ENCODE assay signal across 32 mouse cellular contexts in genomic region chr7:135553550-135553949, GRCm38 (mm10). TPM values are rescaled to one million over a fixed set of nuclear protein-coding genes. Genes with fewer than 3 reads are reported as not detected.
DNase-seq lines count a peak whose midpoint lies in the region; ATAC-seq and TF ChIP-seq lines count a peak whose summit lies in the region.
"Had no signal": no experiment of that assay in that cellular context is flagged by ENCODE, and none has a peak within 500 bp of the region (broad histone marks: within the 10 kb centered on the region; RNA-seq: fewer than 3 reads in every experiment).

No protein-coding gene starts in this region.

- no peak overlapping the region for H3K9ac ChIP-seq in CH12.LX (ENCODE audit: insufficient read depth, low read depth)
- H3K9ac ChIP-seq: forebrain, embryonic 13.5 days; heart, embryonic 12.5 days; heart, embryonic 15.5 days; hindbrain, embryonic 14.5 days had no signal

- no peak for TF ChIP-seq RAD21 in CH12.LX (IDR thresholded peaks at IDR 0.05; ENCODE audit: low read depth, low read length)

- no peaks in the 10 kb centered on the region for H3K36me3 ChIP-seq in CH12.LX (replicated peaks in 1 of 2; ENCODE audit: control insufficient read depth in 1 of 2, insufficient read depth in 1 of 2, low read length in 1 of 2)
- H3K36me3 ChIP-seq: forebrain, embryonic 10.5 days; heart, embryonic 12.5 days; heart, embryonic 15.5 days had no signal

- ATAC-seq in megakaryocyte, adult 5-6 weeks (ENCODE audit: poor library complexity, severe bottlenecking), result peak; percentile 30
- 0 out of 2 replicates have a peak, but pooled peaks have one; percentile 25 for ATAC-seq in monocyte, adult 5-6 weeks (replicated peaks; ENCODE audit: insufficient number of reproducible peaks, low FRiP score, low TSS enrichment, poor library complexity, severe bottlenecking)
- ATAC-seq: forebrain, embryonic 13.5 days; forebrain, embryonic 16.5 days; hindbrain, postnatal 0 days; inflammation-experienced regulatory T-cells, adult 6 months; intestine, embryonic 16.5 days had no signal

- no peaks in the 10 kb centered on the region for H3K79me2 ChIP-seq in CH12.LX (replicated peaks; ENCODE audit: control insufficient read depth, extremely low read depth, insufficient read depth, poor library complexity, severe bottlenecking)

- no peak overlapping the region for H3K4me2 ChIP-seq in CH12.LX (ENCODE audit: insufficient read depth, low read depth, poor library complexity, severe bottlenecking)
- H3K4me2 ChIP-seq: forebrain, embryonic 13.5 days; heart, embryonic 12.5 days; heart, embryonic 15.5 days; hindbrain, embryonic 14.5 days had no signal

- TF ChIP-seq CTCF in CH12.LX (conservative IDR thresholded peaks at IDR 0.05 in 1 of 2, IDR thresholded peaks at IDR 0.05 in 1 of 2; ENCODE audit: low read depth in 2 of 2, low read length in 2 of 2), result no peak

- H3K27me3 ChIP-seq in CH12.LX (replicated peaks), result no peaks in the 10 kb centered on the region
- H3K27me3 ChIP-seq: forebrain, embryonic 13.5 days; heart, embryonic 15.5 days had no signal

- H3K4me3 ChIP-seq in CH12.LX (replicated peaks in 1 of 3; ENCODE audit: low read depth in 2 of 3, low read length in 2 of 3, poor library complexity in 1 of 3), result no peak overlapping the region
- H3K4me3 ChIP-seq: forebrain, embryonic 10.5 days; forebrain, embryonic 13.5 days; heart, embryonic 12.5 days; heart, embryonic 15.5 days had no signal

- in situ Hi-C loops in CH12.LX (cut with MboI; ENCODE audit: low pct_ligation_motif_present, low pct_unique_long_range_greater_than_20kb, low sequenced_read_pairs), result no loop called here

- DNase-seq in CH12.LX (ENCODE audit: extremely low read depth) (peak; percentile 5), R1 (ENCODE audit: low read depth, low spot score) (peak; percentile 18)
- no peak for DNase-seq in spleen, adult 12 weeks (ENCODE audit: low spot score)
- DNase-seq in heart, postnatal 25 days (ENCODE audit: low spot score), result no peak
- no peak for DNase-seq in urinary bladder, adult 2 months (ENCODE audit: low spot score)
- DNase-seq: adrenal gland, adult 2 months; adrenal gland, postnatal 14 days; cerebellum, adult 11-12 months; cerebellum, adult 8-10 months; cerebellum, postnatal 10 days; cerebellum, postnatal 36 days; gastrocnemius, postnatal 14 days; heart, adult 18-20 months; heart, postnatal 10 days; heart, postnatal 4 days had no signal

- dilution Hi-C loops in CH12.LX (cut with MboI; ENCODE audit: extremely low pct_ligation_motif_present, extremely low pct_unique_long_range_greater_than_20kb, low sequenced_read_pairs), result no loop called here

- H3K27ac ChIP-seq in CH12.LX (ENCODE audit: insufficient read depth, low read depth), result no peak overlapping the region
- H3K27ac ChIP-seq: forebrain, embryonic 10.5 days; forebrain, embryonic 13.5 days; heart, embryonic 15.5 days; hindbrain, embryonic 14.5 days; hindbrain, postnatal 0 days had no signal

- H3K4me1 ChIP-seq in CH12.LX (ENCODE audit: control insufficient read depth in 1 of 2, insufficient read depth in 2 of 2), result peaks cover 14 to 57% of the 10 kb centered on the region in 2 experiments
- H3K4me1 ChIP-seq: forebrain, embryonic 10.5 days; forebrain, embryonic 13.5 days had no signal

- no peaks in the 10 kb centered on the region for H3K9me3 ChIP-seq in CH12.LX (replicated peaks; ENCODE audit: low read length)
- H3K9me3 ChIP-seq: forebrain, embryonic 10.5 days; forebrain, embryonic 13.5 days; G1E; heart, embryonic 12.5 days; heart, embryonic 15.5 days had no signal

- no peak for TF ChIP-seq POLR2A in CH12.LX (IDR thresholded peaks at IDR 0.05; ENCODE audit: low read depth, low read length)

- intact Hi-C loops in heart, postnatal 25 days (cut with DNase I), result no loop called here

- no peak for TF ChIP-seq EP300 in CH12.LX (IDR thresholded peaks at IDR 0.05; ENCODE audit: low read length)

TF ChIP-seq in CH12.LX, 34 proteins besides CTCF, POLR2A, EP300 and RAD21:
- TF ChIP-seq HCFC1 (IDR thresholded peaks at IDR 0.05; ENCODE audit: low read depth, low read length) (no peak), MYC (IDR thresholded peaks at IDR 0.05; ENCODE audit: low read depth, low read length) (no peak), RCOR1 (conservative IDR thresholded peaks at IDR 0.05; ENCODE audit: low read depth, low read length) (no peak), SIN3A (IDR thresholded peaks at IDR 0.05; ENCODE audit: low read length) (no peak), SMC3 (IDR thresholded peaks at IDR 0.05; ENCODE audit: low read depth, low read length) (no peak), USF1 (IDR thresholded peaks at IDR 0.05; ENCODE audit: low read depth, low read length) (no peak), MAX (IDR thresholded peaks at IDR 0.05; ENCODE audit: low read length) (no peak), TCF12 (IDR thresholded peaks at IDR 0.05; ENCODE audit: low read depth, low read length) (no peak), USF2 (conservative IDR thresholded peaks at IDR 0.05; ENCODE audit: low read depth, low read length) (no peak), MXI1 (IDR thresholded peaks at IDR 0.05; ENCODE audit: low read depth, low read length) (no peak), CHD1 (IDR thresholded peaks at IDR 0.05; ENCODE audit: low read depth, low read length) (no peak), ZC3H11A (IDR thresholded peaks at IDR 0.05; ENCODE audit: low read depth, low read length) (no peak), ETS1 (conservative IDR thresholded peaks at IDR 0.05; ENCODE audit: low read depth, low read length) (no peak), CHD2 (IDR thresholded peaks at IDR 0.05; ENCODE audit: low read length) (no peak)

RNA-seq across cellular contexts. Expression of gene Ptpre, which starts 16.3 kb away (rescaled TPM):
- total RNA-seq in CH12.LX (2012; rRNA removed) (5.3 and 6.9 TPM in 2 replicates), CH12.LX (2014; rRNA removed) (2.3 and 2.4 TPM in 2 replicates)
- 3.2 and 3.7 TPM in 2 replicates for polyA plus RNA-seq in CH12.LX (2012; ENCODE audit: insufficient read length, low read depth)
- 86.4 and 88.1 TPM in 2 replicates for total RNA-seq in megakaryocyte, adult 5-6 weeks (2015)
- total RNA-seq in megakaryocyte, adult 5-6 weeks (2017), result 83.6 and 93.5 TPM in 2 replicates
- 157 to 186 TPM (median 183 TPM) in 3 replicates for total RNA-seq in monocyte, adult 5-6 weeks (2017)
- 1 to 10 TPM; 3.3 to 3.5 TPM for total RNA-seq in heart, postnatal 25 days (2021)
- 6.5 and 7.4 TPM in 2 replicates for polyA plus RNA-seq in urinary bladder, adult 2 months (2012; rRNA removed)

RNA-seq across cellular contexts. Expression of gene Clrn3, which starts 25.1 kb away (rescaled TPM):
- total RNA-seq in CH12.LX (2012; rRNA removed) (not detected in 2 replicates), CH12.LX (2014; rRNA removed) (not detected in 2 replicates)
- polyA plus RNA-seq in CH12.LX (2012; ENCODE audit: insufficient read length, low read depth), result not detected in 2 replicates
- not detected in 2 replicates for total RNA-seq in megakaryocyte, adult 5-6 weeks (2015)
- total RNA-seq in megakaryocyte, adult 5-6 weeks (2017), result 0.28 TPM in 1 of 2 replicates, not detected in the other
- total RNA-seq in monocyte, adult 5-6 weeks (2017), result not detected in 3 replicates
- total RNA-seq in heart, postnatal 25 days (2021), result not detected
- polyA plus RNA-seq in urinary bladder, adult 2 months (2012; rRNA removed), result not detected in 2 replicates
- total RNA-seq: adrenal gland, adult 2 months; adrenal gland, postnatal 14 days; gastrocnemius, adult 18-20 months; gastrocnemius, postnatal 14 days; gastrocnemius, postnatal 4 days; heart, adult 18-20 months; heart, postnatal 10 days; heart, postnatal 4 days; hindbrain, postnatal 0 days had no signal
- polyA plus RNA-seq: adrenal gland, adult 2 months; embryonic facial prominence, embryonic 11.5 days; embryonic facial prominence, embryonic 14.5 days; forebrain, embryonic 10.5 days; forebrain, embryonic 13.5 days; forebrain, embryonic 16.5 days; G1E; heart, embryonic 12.5 days; heart, embryonic 15.5 days; hindbrain, embryonic 11.5 days; hindbrain, embryonic 14.5 days; hindbrain, postnatal 0 days; inflammation-experienced regulatory T-cells, adult 6 months had no signal

Comparison
In these comparisons a context has a peak if more than half of its experiments do, and no peak if none do; other contexts are left out.
1. DNase-seq: peak in CH12.LX (single experiment) and R1 (single experiment); none in spleen, adult 12 weeks (single experiment), heart, postnatal 25 days (single experiment) and urinary bladder, adult 2 months (single experiment).
2. RNA of gene Ptpre, which starts 16.3 kb away (total RNA-seq): 157 to 186 TPM in monocyte, adult 5-6 weeks and 83.6 to 93.5 TPM in megakaryocyte, adult 5-6 weeks; 2.3 to 6.9 TPM in CH12.LX and 3.3 to 3.5 TPM in heart, postnatal 25 days; every median in the first group is over 10 times any median in the second.